Mouse (Mus musculus): Measurements from ENCODE around the gene Nr1d1. TPM values are rescaled to one million over a fixed set of nuclear protein-coding genes. Genes with fewer than 3 reads are reported as not detected.

Gene Nr1d1
- total RNA-seq, 1 experiment from 2014 or later: 51.0 TPM

- DNase-seq: peak; percentile 4
These were observed 13.0 kb upstream of the Nr1d1 start for GRCm38 (mm10) chr11:98788139-98788538.

- DNase-seq: peak; percentile 26
These were observed 12.6 kb upstream of the Nr1d1 start for GRCm38 (mm10) chr11:98787691-98788090.

GRCm38 (mm10) chr11:98787229-98787628, 12.1 kb upstream of the Nr1d1 start:
- peak; percentile 33 for DNase-seq

- peak; percentile 97 for DNase-seq
These were observed 11.5 kb upstream of the Nr1d1 start for GRCm38 (mm10) chr11:98786359-98787214.

- DNase-seq: peak; percentile 88
These were observed 10.7 kb upstream of the Nr1d1 start for GRCm38 (mm10) chr11:98785772-98786281.

- peak; percentile 27 for DNase-seq
These were observed 10.1 kb upstream of the Nr1d1 start for GRCm38 (mm10) chr11:98785214-98785613.

GRCm38 (mm10) chr11:98784139-98784538, 9.0 kb upstream of the Nr1d1 start:
- no peak for DNase-seq

- peak; percentile 99 for DNase-seq
These were observed 8.1 kb upstream of the Nr1d1 start for GRCm38 (mm10) chr11:98783236-98783696.

GRCm38 (mm10) chr11:98782651-98783235, 7.6 kb upstream of the Nr1d1 start:
- peak; percentile 53 for DNase-seq

- peak; percentile 55 for DNase-seq
These were observed 6.8 kb upstream of the Nr1d1 start for GRCm38 (mm10) chr11:98781851-98782512.

- peak; percentile 4 for DNase-seq
These were observed 2.8 kb upstream of the Nr1d1 start for GRCm38 (mm10) chr11:98777888-98778287.

- DNase-seq: peak; percentile 81
These were observed 1.9 kb upstream of the Nr1d1 start for GRCm38 (mm10) chr11:98776843-98777590.

GRCm38 (mm10) chr11:98776052-98776764, 1.1 kb upstream of the Nr1d1 start:
- no peak for DNase-seq

GRCm38 (mm10) chr11:98775348-98776051, 367 bp upstream of the Nr1d1 start:
- DNase-seq: peak; percentile 100

- DNase-seq: peak; percentile 100
These were observed 1.4 kb downstream of the Nr1d1 start for GRCm38 (mm10) chr11:98773635-98774295.

- DNase-seq: peak; percentile 89
These were observed 2.4 kb downstream of the Nr1d1 start for GRCm38 (mm10) chr11:98772667-98773171.

GRCm38 (mm10) chr11:98771844-98772525, 3.1 kb downstream of the Nr1d1 start:
- peak; percentile 49 for DNase-seq

- DNase-seq: peak; percentile 5
These were observed 4.0 kb downstream of the Nr1d1 start for GRCm38 (mm10) chr11:98771131-98771530.
